Mouse (Mus musculus) liver, postnatal 0 days (tissue): ENCODE measurements around the gene Kctd17. TPM values are rescaled to one million over a fixed set of nuclear protein-coding genes. Genes with fewer than 3 reads are reported as not detected.

Experiments
- ATAC-seq: fragments of 200-750 bp; cut with Nextera tagmentation; 2 replicates; pipeline ENCODE4 v1.8.0; 2017; ENCODE audit warnings: mild to moderate bottlenecking, moderate library complexity
- DNase-seq: peaks from one replicate; pipeline ENCODE4 v3.0.0-alpha.2; 2016
- H3K27ac ChIP-seq: fragments of 300-500 bp; sonication (generic); 2 replicates; pipeline ENCODE4 v1.5.1; 2014; ENCODE audit warnings: antibody characterized with exemption, moderate library complexity, mild to moderate bottlenecking, low read depth
- H3K27me3 ChIP-seq: fragments of 300-500 bp; sonication (generic); 2 replicates; pipeline ENCODE4 v1.6.1; 2014; ENCODE audit warnings: low read length, control low read depth, mixed read lengths; ENCODE audit not compliant: insufficient read depth
- H3K36me3 ChIP-seq: fragments of 300-500 bp; sonication (generic); replicated peaks from 2 replicates; pipeline ENCODE4 v1.6.1; 2014; ENCODE audit warnings: mild to moderate bottlenecking, control low read depth, low read length, moderate library complexity, mixed read lengths; ENCODE audit not compliant: insufficient read depth
- H3K4me1 ChIP-seq: fragments of 300-500 bp; sonication (generic); 2 replicates; pipeline ENCODE4 v1.6.1; 2014; ENCODE audit warnings: antibody characterized with exemption, mild to moderate bottlenecking, control low read depth; ENCODE audit not compliant: insufficient read depth
- H3K4me2 ChIP-seq: fragments of 300-500 bp; sonication (generic); 2 replicates; pipeline ENCODE4 v1.6.1; 2014; ENCODE audit warnings: low read depth, mild to moderate bottlenecking, low read length, moderate library complexity, mixed read lengths
- H3K4me3 ChIP-seq: fragments of 300-500 bp; sonication (generic); 2 replicates; pipeline ENCODE4 v1.5.1; 2014; ENCODE audit warnings: low read depth, low read length
- H3K9ac ChIP-seq: fragments of 300-500 bp; sonication (generic); replicated peaks from 2 replicates; pipeline ENCODE4 v1.6.1; 2014; ENCODE audit warnings: mild to moderate bottlenecking, moderate library complexity
- H3K9me3 ChIP-seq: fragments of 300-500 bp; sonication (generic); 2 replicates; pipeline ENCODE4 v1.6.1; 2016; ENCODE audit warnings: mild to moderate bottlenecking, control low read depth, low read length, mixed read lengths
- CTCF ChIP-seq: sonication (generic); IDR thresholded peaks from 2 replicates; pipeline ENCODE4 v1.5.1; 2016; ENCODE audit warnings: antibody characterized with exemption, low read depth
- EP300 ChIP-seq: IDR thresholded peaks from 2 replicates; pipeline ENCODE4 v1.6.1; 2016; ENCODE audit warnings: antibody characterized with exemption, low read depth, mild to moderate bottlenecking
- WGBS: fragments of 180-500 bp; shearing (Covaris S2); extraction: QIAGEN DNeasy Blood & Tissue Kit; methylation state at CpG from one replicate; pipeline ENCODE4 v1.1.7; 2014; ENCODE audit not compliant: insufficient replicate concordance; 5-methylcytosine and 5-hydroxymethylcytosine counted together
- polyA plus RNA-seq: library from polyadenylated mRNA; unstranded; fragments of >200 nt; fragmentation: Nextera tagmentation; extraction: Ambion mirVana; gene quantifications from 2 replicates; pipeline ENCODE4 v1.2.1, GENCODE M21; 2015

The Kctd17 gene
- polyA plus RNA-seq, 1 experiment from 2014 or later, result 6.0 TPM

DNA sequence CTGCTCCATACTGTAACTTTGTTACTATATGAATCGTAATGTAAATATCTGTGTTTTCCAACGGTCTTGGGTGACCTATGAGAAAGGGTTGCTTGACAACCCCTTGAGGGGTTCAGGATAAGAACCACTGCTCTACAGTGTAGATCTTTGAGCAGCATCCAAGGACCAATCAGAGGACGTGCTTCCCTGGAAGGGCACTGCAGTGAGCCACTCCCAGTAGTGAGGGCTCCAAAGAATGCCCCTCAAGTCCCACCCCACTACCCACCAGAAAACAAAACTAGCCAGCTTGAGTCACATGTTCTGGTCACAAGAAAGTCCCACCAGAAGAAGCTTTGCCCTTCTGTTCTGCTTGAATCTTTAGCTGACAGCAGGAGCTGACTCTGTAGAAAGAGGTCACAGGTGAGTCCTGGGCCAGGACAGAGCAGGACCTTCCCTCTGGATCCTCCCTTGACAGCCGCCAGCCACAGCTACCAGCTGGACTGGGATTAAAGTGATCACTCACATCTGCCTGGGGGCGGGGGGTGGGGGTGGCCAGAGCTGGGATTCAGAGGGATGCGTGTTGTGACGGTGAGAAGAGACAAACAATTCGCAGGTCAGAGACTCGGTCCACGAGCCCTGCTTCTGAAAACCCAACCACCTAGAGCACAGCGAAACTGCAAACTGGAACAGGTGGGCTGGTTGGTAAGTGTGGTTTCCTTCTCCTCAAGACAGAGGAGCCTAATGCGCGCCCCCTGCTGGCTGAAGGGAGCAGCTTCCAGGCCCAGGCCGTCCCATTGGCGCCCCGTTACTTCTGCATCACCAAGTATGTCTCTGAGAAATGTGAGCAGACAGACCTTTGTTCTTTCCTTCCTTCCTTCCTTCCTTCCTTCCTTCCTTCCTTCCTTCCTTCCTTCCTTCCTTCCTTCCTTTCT, 6.1 kb upstream of the Kctd17 start:
- Histone ChIP-seq H3K36me3 (no peaks in the 10 kb centered on the region), H3K27ac (peak overlapping the region; percentile 2; the same call in 1 of the 2 replicates), H3K9me3 (no peaks in the 10 kb centered on the region), H3K27me3 (no peaks in the 10 kb centered on the region), H3K4me1 (peaks cover 17% of the 10 kb centered on the region), H3K4me2 (peak overlapping the region; percentile 63), H3K4me3 (peak overlapping the region; percentile 21), H3K9ac (no peak overlapping the region)
- TF ChIP-seq EP300 (no peak), CTCF (peak; percentile 96)
- peak; percentile 91 for DNase-seq
- WGBS, result 16% methylated on average over 16 of the region's 16 CpGs
- peak; percentile 77 for ATAC-seq

DNA sequence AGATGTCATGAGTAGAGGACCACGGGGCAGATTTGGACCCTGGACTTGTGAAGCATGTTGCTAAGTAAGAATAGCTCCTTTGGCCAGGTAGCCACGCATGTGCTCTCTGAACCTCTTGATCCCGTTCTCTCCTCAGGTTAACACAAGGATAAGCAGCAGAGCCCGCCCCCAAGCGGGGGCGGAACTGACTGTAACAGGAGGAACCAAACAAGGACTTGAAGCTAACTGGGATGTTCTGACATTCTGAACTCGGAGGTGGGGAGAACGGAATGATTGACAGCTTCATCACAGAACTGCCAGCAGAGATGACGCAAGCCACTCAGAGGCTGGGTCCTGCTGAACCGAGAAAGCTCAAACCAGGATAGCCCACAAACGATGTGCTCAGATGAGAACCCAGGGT, 3.9 kb upstream of the Kctd17 start:
- no peak overlapping the region for H3K4me3 ChIP-seq
- no peaks in the 10 kb centered on the region for H3K9me3 ChIP-seq
- no peaks in the 10 kb centered on the region for H3K36me3 ChIP-seq
- peaks cover 16% of the 10 kb centered on the region for H3K27me3 ChIP-seq
- TF ChIP-seq CTCF (no peak), EP300 (no peak)
- peaks cover 12% of the 10 kb centered on the region for H3K4me1 ChIP-seq
- no peak overlapping the region for H3K9ac ChIP-seq
- H3K4me2 ChIP-seq, result no peak overlapping the region
- WGBS, result 28% methylated on average over 11 of the region's 11 CpGs
- 0 out of 2 replicates have a peak overlapping the region, but pooled peaks have one; percentile 3 for H3K27ac ChIP-seq
- peak; percentile 49 for ATAC-seq
- DNase-seq, result peak; percentile 62

DNA sequence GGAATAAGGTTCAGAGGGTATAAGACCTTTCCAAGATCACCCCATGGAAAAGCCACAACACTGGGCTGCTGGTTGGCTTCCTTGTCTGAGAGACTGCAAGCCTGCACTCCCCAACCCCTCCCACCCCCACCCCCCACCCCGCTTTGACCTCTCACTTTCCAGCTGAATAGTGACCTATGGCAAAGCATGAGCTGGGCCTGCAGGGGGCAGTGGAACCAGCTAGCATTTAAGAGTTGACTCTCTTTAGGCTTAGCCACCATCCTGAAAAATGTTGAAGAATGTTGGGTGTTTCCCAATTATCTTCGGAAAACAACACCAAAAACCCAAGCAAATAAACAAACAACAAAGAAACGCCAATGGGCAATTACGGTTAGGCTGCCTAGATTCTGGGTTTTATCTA, 3.1 kb upstream of the Kctd17 start:
- WGBS, result 67% methylated on average over 4 of the region's 4 CpGs
- H3K4me2 ChIP-seq, result no peak overlapping the region
- H3K4me1 ChIP-seq, result peaks cover 12% of the 10 kb centered on the region
- TF ChIP-seq CTCF, result peak; percentile 28
- TF ChIP-seq EP300, result no peak
- no peak overlapping the region for H3K27ac ChIP-seq
- H3K9ac ChIP-seq, result no peak overlapping the region
- no peak for ATAC-seq
- peaks cover 17% of the 10 kb centered on the region for H3K27me3 ChIP-seq
- no peak for DNase-seq
- no peaks in the 10 kb centered on the region for H3K36me3 ChIP-seq
- no peak overlapping the region for H3K4me3 ChIP-seq
- no peaks in the 10 kb centered on the region for H3K9me3 ChIP-seq

DNA sequence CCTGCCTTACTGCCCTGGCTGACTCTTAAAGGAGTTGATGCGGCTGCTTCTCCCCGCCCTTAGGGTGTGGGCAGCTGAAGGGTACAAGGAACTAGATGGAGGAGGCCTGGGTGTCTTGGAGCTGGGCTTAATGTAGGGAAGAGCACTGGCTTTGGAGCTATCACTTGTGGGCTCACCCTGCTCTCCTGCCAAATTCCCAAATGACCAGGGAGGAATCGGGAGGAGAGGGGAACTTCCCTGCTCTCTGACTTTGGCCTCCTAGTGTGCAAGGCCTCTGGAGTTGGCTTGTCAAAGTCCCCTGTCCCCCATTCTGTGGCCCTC, 735 bp downstream of the Kctd17 start:
- Histone ChIP-seq H3K9me3 (no peaks in the 10 kb centered on the region), H3K27ac (0 out of 2 replicates have a peak overlapping the region, but pooled peaks have one; percentile 44), H3K27me3 (peaks cover 17% of the 10 kb centered on the region), H3K4me3 (peak overlapping the region; percentile 41), H3K4me1 (peaks cover 9% of the 10 kb centered on the region), H3K36me3 (no peaks in the 10 kb centered on the region), H3K4me2 (peak overlapping the region; percentile 60), H3K9ac (peak overlapping the region; percentile 45)
- WGBS, result 20% methylated on average over 3 of the region's 3 CpGs
- ATAC-seq (no peak), DNase-seq (no peak)
- TF ChIP-seq CTCF, result no peak
- no peak for TF ChIP-seq EP300

DNA sequence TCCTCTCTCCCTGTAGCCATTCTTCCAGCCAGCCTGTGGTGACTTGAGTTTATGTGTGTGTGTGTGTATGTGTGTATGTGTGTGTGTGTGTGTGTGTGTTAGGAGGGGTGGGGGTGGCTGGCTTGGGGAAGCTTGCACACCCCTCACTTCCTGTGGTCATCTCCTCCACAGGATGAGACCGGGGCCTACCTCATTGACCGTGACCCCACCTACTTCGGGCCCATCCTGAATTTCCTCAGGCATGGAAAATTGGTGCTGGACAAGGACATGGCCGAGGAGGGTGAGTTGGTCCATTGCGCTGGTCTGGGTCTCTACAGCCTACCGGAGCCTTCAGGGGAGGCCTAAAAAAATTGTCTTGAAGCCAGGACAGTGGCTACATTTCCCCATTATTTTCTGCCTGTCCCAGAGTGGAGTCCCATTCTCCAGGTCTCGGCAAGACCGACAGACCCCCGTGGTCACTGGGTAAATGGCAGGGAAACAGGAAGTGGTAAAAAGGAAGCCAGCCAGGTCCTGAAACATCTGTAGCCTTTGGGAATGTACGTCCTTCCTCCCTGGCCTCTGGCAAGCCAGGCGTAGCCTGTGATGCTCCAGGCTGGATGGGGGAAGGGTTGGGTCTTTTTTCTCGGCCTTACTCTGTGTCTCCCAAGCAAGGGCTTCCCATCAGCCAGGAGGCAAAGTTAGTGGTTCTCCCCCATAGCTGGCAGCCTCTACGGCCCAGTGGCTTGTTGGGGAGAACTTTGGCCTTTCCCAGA, 1.7 kb downstream of the Kctd17 start:
- TF ChIP-seq CTCF (no peak), EP300 (no peak)
- H3K4me3 ChIP-seq, result no peak overlapping the region
- no peak for ATAC-seq
- peaks cover 17% of the 10 kb centered on the region for H3K27me3 ChIP-seq
- 59% methylated on average over 13 of the region's 13 CpGs for WGBS
- H3K9me3 ChIP-seq, result no peaks in the 10 kb centered on the region
- no peak overlapping the region for H3K4me2 ChIP-seq
- DNase-seq, result no peak
- H3K27ac ChIP-seq, result no peak overlapping the region; the same call in 1 of the 2 replicates
- no peak overlapping the region for H3K9ac ChIP-seq
- peaks cover 11% of the 10 kb centered on the region for H3K4me1 ChIP-seq
- no peaks in the 10 kb centered on the region for H3K36me3 ChIP-seq

DNA sequence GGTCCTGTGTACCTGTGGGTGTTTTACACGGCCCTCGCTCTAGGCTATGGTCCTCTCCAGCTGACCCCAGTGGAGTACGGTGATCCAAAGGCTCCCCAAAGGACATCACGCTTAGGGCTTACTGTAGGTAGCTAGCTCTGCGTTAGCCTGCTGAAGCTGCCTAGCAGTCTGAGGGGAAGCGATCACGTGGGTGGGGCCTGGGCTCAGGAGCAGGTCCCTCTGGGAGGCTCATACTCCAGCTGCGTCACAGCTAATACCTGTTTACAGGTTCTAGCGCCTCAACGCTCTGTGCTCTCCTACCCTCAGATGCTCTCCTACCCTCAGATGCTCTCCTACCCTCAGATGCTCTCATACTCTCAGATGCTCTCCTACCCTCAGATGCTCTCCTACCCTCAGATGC, 2.5 kb downstream of the Kctd17 start:
- no peaks in the 10 kb centered on the region for H3K9me3 ChIP-seq
- H3K27me3 ChIP-seq, result peaks cover 17% of the 10 kb centered on the region
- H3K4me3 ChIP-seq, result no peak overlapping the region
- peaks cover 15% of the 10 kb centered on the region for H3K4me1 ChIP-seq
- no peak overlapping the region for H3K4me2 ChIP-seq
- WGBS, result 85% methylated on average over 10 of the region's 10 CpGs
- H3K9ac ChIP-seq, result no peak overlapping the region
- H3K27ac ChIP-seq, result peak overlapping the region; percentile 30; the same call in 1 of the 2 replicates
- H3K36me3 ChIP-seq, result no peaks in the 10 kb centered on the region
- DNase-seq, result no peak
- ATAC-seq, result no peak
- no peak for TF ChIP-seq CTCF
- no peak for TF ChIP-seq EP300
